Mouse (Mus musculus) neural tube, postnatal 0 days (tissue): ENCODE measurements around the gene 1700023F06Rik. TPM values are rescaled to one million over a fixed set of nuclear protein-coding genes. Genes with fewer than 3 reads are reported as not detected.

Experiments
- polyA plus RNA-seq: library from polyadenylated mRNA; unstranded; fragments of >200 nt; fragmentation: Nextera tagmentation; extraction: Ambion mirVana; gene quantifications from 2 replicates; pipeline ENCODE4 v1.2.1, GENCODE M21; 2015

Gene 1700023F06Rik
- polyA plus RNA-seq, result 4.7 and 5.5 TPM in 2 replicates

GRCm38 (mm10) chr11:103208458-103208857 lies at the start of gene 1700023F06Rik:
TSS of gene 1700023F06Rik (minus strand) at chr11:103208558.

GRCm38 (mm10) chr11:103217790-103218516 lies 9.6 kb upstream of the 1700023F06Rik start, which contains the start of gene Spata32:
TSS of gene Spata32 (minus strand) at chr11:103218432.

GRCm38 (mm10) chr11:103170494-103171285 lies 37.7 kb downstream of the 1700023F06Rik start, which contains the start of gene Fmnl1:
TSS of gene Fmnl1 (plus strand) at chr11:103171107.

Other genes starting within 250 kb of the 1700023F06Rik start
- 38.6 and 43.1 TPM in 2 replicates for gene Nmt1, start 180.4 kb downstream of the 1700023F06Rik start, polyA plus RNA-seq
- gene Dcakd, start 180.2 kb downstream of the 1700023F06Rik start, polyA plus RNA-seq, result 127 and 160 TPM in 2 replicates
- gene Plcd3, start 106.9 kb downstream of the 1700023F06Rik start, polyA plus RNA-seq, result 4.8 and 5.2 TPM in 2 replicates
- gene Acbd4, start 106.9 kb downstream of the 1700023F06Rik start, polyA plus RNA-seq, result 18.0 and 20.0 TPM in 2 replicates
- 5.9 and 6.1 TPM in 2 replicates for gene Hexim1, start 92.3 kb downstream of the 1700023F06Rik start, polyA plus RNA-seq
- 34.2 and 34.3 TPM in 2 replicates for gene Hexim2, start 76.1 kb downstream of the 1700023F06Rik start, polyA plus RNA-seq
- 8.1 and 11.3 TPM in 2 replicates for gene Fmnl1, start 37.5 kb downstream of the 1700023F06Rik start, polyA plus RNA-seq
- gene Spata32, start 9.9 kb upstream of the 1700023F06Rik start, polyA plus RNA-seq, result 1.3 and 2.1 TPM in 2 replicates
- gene Map3k14, start 58.9 kb upstream of the 1700023F06Rik start, polyA plus RNA-seq, result 2.4 and 3.0 TPM in 2 replicates
- 8.8 and 9.8 TPM in 2 replicates for gene Arhgap27, start 155.1 kb upstream of the 1700023F06Rik start, polyA plus RNA-seq
- 4.5 and 5.6 TPM in 2 replicates for gene Plekhm1, start 204.1 kb upstream of the 1700023F06Rik start, polyA plus RNA-seq